Mouse (Mus musculus): Measurements from ENCODE around the gene Cisd3.
"Not testable (repeated sequence)": the region's sequence is repeated elsewhere in the genome, so short reads cannot be mapped to it uniquely, and the experiment has no call there.

Cisd3 gene

DNA sequence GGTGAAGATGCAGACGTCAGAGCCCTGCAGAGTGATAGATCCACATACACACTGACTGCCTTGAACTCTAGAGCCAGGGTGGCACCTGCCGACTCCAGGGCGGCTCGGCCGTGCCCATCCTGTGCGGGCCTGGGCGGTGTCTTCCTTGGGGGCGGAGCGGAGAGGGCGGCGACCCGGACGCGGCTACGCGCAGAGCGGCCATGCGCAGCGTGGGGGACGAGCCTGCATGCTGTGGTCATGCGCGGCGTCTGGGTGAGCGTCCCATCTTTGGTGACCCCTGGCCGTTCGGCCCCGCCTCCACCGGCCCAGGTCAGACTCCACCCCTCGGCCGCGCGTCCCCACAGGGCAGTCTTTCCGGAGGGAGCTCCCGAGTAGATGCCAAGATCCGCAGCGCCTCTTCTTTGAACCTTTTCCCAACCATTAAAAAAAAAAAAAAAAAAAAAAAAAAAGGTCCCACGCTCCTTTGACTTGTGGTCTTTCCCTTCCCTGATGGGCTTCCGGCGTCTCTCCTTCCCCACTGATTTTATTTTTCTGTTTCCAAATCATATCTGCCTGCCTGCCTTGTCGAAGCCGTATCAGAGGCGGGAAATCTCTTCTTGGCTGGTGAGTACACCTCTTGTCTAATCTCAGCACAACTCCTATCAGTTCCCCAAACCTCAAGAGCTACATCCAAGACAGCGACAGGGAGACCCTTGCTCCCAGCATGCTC, at the start of gene Cisd3:
Gene Cisd3 (plus strand): TSS at position 214 of the 709 bp plus-strand sequence.
- DNase-seq: peak; percentile 98 to 99

DNA sequence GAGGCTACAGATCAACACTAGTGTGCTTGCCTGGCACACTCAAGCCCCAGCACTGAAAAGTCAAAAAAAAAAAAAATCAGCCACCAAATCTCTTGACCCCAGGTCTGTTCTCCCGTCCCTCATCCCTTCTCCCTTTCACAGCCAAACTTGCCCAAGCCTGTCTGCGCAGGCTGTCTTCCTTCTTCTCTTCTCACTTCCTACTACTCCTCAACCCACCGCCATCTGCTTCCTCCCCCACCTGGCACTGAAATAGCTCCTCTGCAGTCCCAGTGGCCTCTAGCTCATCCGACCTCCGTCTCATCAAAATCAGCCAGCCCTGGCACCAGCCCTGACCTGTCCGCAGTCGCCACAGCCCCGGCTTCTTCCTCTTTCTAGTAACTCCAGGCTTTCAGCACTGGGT, 44.0 kb upstream of the Cisd3 start:
- no peak for DNase-seq

DNA sequence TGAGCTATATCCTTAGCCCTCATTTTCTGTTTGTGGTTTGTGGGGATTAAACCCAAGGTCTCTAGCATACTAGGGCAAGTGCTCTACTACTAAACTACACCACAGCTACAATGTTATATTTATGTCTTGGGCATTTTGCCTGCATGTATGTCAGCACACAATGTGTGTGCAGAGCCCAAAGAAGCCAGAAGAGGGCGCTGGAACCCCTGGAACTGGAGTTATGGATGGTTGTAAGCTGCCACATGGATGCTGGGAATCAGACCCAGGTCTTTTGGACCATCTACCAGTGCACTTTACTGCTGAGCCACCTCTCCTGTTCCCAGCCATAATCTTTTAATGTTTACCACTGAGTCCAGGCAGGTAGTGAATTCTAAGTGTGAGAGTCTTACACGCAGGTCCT, 42.9 kb upstream of the Cisd3 start:
- no peak for DNase-seq

DNA sequence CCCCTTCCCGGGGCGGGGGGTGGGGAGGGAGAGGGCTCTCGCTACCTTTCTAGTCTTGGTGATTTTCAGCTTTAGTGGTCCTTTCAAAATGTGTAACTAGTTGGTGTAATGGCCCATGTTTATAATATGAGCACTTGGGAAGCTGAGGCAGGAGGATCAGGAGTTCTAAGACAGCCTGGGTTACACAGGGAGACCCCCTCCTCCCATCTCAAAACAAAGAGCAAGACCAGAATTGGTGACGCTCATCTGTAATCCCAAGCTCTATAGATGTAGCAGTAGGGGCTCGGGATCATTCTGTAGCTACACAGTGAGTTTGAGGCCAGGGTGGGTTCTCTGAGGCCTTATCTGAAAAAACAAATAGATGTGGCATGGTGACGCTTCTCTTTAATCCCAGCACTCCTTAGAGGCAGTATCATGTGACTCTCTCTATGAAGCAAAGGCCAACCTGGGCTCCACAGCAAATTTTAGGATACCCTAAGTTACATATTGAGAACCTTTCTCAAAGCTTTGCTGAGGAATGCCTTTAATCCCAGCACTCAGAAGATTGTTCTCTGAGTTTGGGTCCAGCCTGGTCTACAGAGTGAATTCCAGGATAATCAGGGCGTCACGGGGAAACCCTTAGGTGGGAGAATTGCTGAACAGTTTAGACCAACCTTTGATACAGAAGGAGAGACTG, 42.1 kb upstream of the Cisd3 start:
- DNase-seq: no peak

DNA sequence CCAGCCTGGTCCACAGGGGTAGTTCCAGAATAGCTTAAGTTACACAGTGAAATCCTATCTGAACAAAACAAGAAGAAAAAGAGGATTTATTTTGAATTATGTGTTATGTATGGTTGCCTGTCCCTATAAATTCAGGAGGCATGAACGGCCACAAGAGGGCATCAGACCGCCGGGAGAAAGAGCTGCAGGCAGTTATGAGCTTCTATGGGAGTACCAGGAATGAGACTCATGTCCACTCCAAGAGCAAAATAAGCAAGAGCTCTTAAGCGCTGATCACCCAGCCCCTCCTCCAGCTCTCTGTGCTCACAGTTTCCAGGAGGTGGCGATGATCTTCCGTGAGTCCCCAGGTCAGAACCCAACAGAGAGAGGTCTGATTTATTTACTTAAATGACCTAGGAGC, 40.8 kb upstream of the Cisd3 start:
- DNase-seq: peak; percentile 81 to 85

DNA sequence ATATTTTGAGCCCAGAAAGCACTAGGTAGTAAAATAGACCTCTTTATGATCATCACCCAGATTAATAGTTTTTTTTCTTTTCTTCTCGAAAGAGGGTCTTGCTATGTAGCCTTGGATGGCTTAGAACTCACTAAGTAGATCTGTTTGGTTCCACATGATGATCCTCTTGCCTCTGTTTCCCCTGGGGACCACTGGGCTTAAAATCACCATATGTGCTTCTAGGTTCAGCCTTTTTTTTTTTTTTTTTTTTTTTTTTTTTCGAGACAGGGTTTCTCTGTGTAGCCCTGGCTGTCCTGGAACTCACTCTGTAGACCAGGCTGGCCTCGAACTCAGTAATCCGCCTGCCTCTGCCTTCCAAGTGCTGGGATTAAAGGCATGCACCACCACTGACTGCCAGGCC, 37.1 kb upstream of the Cisd3 start:
- not testable (repeated sequence) for DNase-seq

DNA sequence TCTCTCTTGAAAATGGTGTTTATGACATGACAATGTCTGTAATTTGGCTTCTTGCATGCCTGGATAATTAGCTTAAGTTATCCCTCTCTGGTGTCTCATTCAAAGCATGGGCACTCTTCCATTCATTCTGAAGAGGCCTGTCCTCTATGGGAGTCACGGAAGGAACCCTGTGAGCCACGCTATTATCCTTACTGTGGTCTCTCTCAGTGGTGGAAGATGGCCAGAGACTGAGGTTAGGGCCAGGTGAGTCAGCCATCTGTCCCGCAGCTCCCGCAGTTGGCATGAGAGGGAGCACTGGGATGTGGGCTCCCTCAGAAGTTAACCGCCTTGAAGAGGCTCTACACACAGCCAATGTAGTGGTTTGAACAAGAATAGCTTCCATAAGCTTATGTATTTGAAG, 35.3 kb upstream of the Cisd3 start:
- no peak for DNase-seq

DNA sequence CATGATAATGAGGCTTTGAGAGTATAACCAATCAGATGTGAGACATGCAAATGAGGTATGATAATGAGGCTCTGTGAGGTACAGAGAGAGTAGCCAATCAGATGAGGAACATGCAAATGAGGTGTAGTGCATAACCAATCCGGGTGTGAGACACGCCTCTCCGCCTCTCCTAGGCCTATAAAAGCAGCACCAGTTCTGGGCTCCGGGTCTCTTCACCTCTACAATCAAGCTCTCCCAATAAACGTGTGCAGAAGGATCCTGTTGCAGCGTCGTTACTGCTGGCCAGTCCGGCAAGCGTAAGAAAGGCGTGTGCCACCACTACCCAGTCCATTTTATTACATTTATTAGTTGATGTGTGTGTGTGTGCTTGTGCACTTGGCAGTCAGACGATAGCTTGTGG, 32.2 kb upstream of the Cisd3 start:
- DNase-seq: not testable (repeated sequence)

DNA sequence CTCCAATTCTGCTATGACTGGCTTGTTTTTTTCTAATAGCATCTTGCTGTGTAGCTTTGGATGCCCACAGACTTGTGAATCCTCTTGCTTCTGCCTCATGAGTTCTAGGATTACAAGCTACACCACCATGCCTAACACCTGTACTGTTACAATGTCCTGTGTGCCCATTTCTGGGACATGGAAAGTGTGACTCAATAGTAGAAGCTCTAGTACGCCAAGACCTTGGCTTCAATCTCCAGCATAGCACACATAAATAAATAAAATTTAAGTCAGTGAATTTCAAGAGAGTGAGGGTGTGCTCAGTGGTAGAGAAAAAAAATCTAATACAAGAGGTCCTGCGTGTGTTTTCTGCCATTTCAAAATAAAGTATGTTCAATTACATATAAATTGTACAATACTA, 31.4 kb upstream of the Cisd3 start:
- no peak for DNase-seq

DNA sequence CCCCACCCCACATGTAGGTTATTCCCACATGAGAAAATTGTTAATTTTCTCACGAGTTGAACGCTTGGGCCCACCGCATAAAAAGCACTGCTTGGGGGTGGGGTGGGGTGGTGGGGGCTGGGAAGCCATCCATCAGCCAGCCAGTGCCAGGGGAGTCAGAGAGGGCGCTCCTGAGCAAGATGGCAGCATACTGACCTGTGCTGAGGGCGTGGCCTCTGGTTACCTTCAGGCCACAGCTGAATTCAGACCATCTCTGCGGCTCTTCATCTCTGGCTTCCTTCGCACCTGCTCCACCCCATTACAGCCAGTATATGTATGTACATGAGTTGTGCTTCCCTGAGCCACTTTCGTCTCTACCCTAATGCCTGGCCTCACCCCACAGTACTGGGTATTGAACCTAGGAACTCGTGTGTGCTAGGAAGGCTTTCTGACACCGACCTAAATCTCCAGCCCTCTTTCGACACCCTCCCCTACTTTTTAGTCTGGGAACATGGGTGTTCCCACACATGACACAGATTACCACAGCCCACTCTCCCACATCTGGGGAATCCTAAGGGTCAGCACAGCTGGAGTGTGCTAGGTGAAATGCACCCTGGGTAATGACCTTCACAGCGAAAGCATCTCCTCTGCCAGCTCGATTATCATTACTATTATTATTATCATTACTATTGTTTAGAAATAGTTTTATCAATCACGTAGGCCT, 29.2 kb upstream of the Cisd3 start:
- no peak for DNase-seq

DNA sequence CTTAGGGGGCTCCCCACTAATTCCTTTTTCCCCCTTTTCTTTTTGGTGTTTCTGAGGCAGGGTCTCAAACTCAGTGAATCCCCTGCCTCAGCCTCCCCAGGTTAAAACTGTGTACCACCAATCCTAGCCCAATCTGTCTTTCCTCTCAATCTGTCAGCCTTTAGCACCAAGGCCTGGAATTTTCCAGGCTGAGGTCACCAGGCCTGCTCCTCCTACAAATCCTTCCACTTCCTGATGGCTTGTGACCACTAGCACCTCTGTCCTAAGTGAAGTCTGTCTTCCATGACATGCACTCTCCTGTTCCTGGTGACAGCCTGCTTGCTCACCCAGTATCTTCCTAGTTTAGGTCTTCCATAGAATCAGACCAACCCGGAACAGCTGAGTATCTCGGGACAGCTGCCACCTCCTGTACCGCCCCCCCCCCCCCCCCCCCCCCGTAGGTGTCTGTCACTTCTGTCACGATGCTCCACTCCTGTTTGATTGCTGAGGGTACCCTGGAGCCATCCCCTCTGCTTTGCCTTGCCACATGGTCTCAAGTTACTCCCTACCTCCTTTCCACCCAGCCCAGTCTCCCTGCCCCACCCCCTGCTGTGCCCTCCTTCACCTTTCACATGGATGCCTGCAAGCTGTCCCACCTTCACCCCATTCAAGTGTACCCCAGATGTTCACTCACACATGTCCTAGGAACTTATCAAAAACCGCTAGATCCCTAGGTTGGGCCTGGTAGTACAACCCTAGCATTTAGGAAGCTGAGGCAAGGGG, 28.3 kb upstream of the Cisd3 start:
- no peak for DNase-seq

DNA sequence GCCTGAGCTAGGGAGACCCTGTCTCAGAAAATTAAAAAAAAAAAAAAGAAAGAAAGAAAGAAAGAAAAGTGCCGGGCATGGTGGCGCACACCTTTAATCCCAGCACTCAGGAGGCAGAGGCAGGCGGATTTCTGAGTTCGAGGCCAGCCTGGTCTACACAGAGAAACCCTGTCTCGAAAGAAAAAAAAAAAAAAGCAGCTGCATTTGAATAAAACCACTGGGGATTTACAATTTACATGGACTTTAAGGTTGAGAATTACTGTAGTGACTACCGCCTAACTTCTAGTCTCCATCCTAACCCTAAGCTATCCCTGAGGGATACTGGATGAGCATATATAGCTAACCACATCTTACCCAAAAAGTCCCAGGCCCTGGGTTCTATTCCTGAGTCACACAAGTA, 27.7 kb upstream of the Cisd3 start:
- DNase-seq: not testable (repeated sequence)

DNA sequence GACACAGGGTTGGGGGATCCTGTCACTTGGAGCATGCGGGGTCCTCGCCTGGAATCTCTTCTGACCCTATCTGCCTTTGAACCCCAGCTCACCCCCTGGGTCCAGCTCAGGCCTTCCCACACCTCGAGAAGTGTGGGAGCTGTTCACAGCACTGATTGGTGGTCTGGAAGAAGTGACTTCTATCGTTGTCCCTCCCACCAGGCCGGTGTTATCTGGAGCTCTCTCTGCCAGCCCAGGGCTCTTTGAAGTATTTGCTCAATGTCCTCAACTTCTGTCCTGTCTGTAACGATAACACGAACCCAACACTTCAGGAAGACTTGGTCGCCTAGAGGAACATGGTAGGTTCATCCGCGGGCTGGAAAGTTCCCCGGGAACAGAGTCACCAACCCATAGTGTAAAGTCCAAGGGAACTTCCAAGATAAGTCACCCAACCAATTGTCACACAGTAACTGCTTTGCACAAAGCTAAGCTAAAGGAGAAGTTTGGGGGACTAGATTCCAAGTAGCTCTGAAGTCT, 26.8 kb upstream of the Cisd3 start:
- no peak for DNase-seq

DNA sequence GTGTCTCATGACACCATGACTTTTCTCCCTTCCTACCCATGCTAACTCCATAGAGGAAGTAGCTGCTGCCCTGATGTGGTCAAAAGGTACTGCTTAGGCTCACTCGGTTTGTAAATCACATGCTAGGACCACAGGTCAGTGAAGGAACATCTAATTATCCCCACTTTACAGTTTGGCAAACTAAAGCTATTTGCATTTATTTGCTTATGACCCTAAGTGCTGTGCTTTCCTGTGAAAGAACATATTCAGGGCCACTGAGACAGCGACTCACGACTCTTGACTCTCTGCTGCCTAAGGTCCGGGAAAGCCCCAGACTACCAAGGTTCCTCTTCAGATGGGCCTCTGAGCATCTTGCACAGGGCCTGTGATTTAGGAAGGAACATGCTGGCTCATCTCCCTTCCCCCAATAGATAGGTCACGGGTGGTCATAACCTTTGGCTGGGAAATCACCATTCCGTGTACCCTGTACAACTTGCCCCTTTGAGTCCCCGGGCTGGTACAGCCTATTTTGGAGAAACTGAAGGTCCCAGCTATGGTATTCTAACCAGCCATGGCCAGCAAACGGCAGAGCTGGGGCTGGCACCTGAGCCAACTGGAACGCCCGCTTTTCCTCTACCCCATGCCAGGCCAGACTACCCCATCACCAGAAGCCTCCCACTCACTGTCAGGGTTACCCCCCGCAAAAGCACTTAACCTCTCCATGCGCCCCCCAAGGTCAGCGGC, 26.2 kb upstream of the Cisd3 start:
- peak in 1 of 2 experiments; percentile 45 for DNase-seq

DNA sequence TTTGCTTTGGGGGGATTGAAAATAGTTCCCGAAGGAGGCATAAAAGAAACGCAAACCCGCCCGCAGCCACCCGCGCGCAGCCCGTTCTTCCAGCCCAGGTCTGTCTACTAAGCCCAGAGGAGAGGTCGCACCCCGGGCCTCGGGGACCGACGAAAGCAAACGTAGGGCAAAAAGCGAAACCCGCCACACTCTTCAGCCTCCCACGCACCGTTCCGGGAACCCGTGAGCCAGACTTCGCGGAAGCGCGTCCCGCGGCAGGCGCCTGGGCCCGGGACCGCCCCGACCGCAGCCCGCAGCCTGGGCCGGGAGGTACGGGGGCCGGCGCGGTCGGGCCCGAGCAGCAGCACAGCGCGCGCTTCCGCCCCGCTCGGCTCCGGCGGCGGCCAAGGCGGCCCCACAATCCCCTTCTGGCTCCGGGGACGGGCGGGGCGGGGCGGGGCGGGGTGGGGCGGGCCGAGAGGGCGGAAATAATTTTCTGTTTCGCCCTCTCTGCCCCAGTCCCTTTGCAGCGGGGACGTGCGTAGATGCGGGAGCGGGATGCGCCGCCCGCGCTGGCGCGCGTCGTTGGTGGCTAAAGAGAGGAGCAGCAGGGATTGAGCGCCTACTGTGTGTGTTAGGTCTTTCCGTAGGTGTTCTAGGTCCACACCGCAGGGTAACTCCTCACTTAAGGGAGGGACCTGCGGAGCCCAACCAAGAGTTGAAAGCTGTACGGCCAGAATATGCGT, 25.5 kb upstream of the Cisd3 start:
- DNase-seq: peak; percentile 77 to 81

DNA sequence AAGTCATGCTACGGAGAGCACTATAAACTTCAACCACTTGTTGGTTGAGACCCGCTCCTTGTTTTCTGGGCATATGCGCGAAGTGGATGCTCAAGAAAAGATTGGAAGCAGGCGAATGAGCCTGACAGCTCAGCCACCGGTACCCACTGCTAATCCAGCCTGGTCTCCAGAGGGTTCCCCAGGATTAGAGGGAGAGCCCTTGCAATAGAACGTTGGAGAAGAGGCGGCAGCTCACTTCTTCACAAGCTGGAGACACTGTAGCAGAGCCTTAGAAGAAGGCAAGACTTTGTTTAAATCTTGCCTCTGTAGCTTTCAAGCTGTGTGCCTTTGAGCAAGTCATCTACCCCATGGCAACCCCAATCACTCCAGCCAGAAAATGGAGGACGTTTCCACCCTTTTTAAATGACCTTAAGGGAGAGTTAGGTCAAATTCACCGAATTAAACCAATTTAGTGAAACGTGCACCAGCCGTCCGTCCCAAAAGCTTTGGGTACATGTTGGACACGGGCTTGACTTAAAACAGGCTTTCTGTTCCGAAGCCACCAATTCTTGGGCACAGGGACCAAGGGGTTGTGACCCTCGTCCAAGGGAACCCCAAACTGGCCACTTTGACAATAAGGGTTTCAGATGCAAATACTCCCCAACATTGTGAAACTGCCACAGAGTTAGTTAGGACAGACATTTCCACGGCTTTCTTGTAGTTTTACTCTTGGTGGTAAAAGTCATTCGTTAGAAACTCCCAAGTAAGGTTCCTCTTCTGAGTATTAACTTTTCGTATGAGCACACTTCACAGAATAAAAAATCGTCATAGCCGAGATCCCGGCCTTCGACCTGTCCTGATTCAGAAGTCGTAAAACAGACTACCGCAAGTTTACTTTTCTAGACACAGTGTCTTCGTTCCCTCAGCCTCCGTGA, 24.6 kb upstream of the Cisd3 start:
- DNase-seq: no peak

DNA sequence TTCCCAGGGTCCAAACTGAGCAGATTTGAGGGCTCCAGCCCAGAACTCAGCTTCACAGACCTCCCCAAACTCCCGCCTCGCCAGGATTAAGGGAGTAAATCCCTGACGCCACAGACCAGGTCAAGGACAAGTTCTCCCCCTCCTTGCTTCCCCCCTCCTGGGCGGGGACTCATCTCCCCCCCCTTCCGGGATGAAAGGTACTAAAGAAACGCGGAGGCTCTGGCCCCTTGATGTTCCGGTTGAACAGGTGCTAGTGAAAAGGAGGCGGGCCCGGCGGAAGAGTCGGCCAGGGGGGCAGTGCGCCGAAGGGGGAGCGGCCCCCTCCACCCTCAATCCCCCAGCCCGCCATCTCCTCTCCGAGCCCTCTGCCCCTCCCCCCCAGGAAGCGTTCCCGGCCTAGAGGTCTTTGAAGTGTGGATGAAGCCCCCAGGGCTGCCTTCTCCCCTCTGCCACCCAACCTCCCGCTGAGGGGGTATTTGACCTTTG, 23.9 kb upstream of the Cisd3 start:
- DNase-seq: peak; percentile 91 to 94

DNA sequence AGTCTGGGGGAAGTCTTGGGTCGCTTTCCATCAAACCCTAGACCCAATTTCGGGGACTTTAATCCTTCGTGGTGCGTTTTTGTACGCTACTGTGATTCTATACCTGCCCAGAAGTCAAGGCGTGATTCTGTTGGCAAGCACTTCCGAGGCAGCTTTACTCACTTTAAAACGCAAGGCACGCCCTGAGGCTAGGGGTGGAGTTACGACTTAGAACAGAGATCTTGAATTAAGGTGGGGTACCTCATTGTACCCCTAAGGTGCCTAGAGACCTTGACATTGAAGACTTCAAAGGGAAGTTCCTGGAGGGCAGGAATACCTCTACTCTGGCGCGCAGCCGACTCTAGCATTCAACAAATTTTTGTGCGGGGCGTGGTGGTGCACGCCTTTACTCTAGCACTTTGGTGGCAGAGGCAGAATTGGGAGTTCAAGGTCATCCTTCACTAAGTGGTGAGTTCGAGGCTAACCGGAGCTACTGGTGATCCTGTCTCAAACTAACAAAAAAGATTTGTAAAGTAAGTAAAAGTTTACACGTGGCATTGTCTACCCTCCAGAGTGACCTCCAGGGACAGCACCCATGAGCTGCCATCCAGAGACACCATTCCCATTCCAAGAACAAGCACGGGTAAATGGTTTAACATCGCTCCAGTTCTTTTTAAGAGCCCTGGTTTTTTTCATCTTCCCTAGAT, 23.3 kb upstream of the Cisd3 start:
- DNase-seq: peak; percentile 77 to 81

DNA sequence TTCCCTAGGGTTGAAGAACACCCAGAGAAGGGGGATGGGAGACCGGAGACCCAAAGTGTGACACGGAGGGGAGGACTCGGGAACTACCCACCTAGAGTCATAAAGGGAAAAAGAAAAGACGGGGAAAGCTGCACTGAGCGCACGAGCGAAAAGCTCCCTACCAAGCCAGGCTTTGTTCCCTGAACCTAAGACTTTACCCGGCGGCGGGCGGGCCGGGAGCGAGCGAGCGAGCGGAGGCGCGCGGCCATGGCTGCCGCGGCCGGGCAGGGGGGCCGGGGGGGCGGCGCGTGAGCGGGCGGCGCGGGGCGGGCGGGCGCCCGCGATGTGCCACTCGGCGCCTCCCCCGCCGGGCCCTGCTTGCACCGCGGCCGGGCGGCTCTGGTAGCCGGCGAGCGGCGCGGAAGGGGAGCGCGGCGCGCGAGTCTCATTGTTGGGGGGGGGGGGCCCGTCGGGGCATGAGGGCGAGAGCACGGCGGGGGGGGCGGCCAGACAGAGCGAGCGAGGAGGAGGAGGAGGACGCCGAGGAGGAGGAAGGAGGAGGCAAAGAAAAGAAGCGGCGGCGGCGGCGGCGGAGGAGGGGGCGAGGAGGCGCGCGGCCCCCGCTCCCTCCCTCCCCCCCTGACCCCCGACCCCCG, 22.6 kb upstream of the Cisd3 start, which contains the start of gene Mllt6:
Gene Mllt6 (plus strand): TSS at position 522 of the 635 bp plus-strand sequence.
- DNase-seq: peak; percentile 74 to 80

Data from lung, adult 18-20 months (tissue).